Mouse (Mus musculus) intestine, embryonic 14.5 days (tissue): ENCODE data around the gene Slc27a1. TPM values are rescaled to one million over a fixed set of nuclear protein-coding genes. Genes with fewer than 3 reads are reported as not detected.
A peak's percentile ranks its signal among the peaks of the same experiment; 100 is the strongest.
"Not testable (repeated sequence)": the region's sequence is repeated elsewhere in the genome, so short reads cannot be mapped to it uniquely, and the experiment has no call there.

Experiments used
- ATAC-seq: fragments of 200-750 bp; cut with Nextera tagmentation; replicated peaks from 2 replicates; pipeline ENCODE4 v1.8.0; 2017; ENCODE audit warnings: low read depth, moderate number of reproducible peaks, moderate TSS enrichment, moderate library complexity; ENCODE audit not compliant: low FRiP score, low TSS enrichment
- DNase-seq: peaks from one replicate; pipeline ENCODE4 v3.0.0-alpha.2; 2018; ENCODE audit warnings: low spot score
- H3K27ac ChIP-seq: fragments of 300-500 bp; sonication (generic); 2 replicates; pipeline ENCODE4 v1.5.1; 2014; ENCODE audit warnings: low read depth, mild to moderate bottlenecking, control low read depth
- H3K27me3 ChIP-seq: fragments of 300-500 bp; sonication (generic); replicated peaks from 2 replicates; pipeline ENCODE4 v1.6.1; 2014; ENCODE audit warnings: low read length, control low read depth; ENCODE audit not compliant: control insufficient read depth, insufficient read depth
- H3K36me3 ChIP-seq: fragments of 300-500 bp; sonication (generic); 2 replicates; pipeline ENCODE4 v1.6.1; 2014; ENCODE audit warnings: low read length, control low read depth; ENCODE audit not compliant: control insufficient read depth, insufficient read depth
- H3K4me1 ChIP-seq: fragments of 300-500 bp; sonication (generic); replicated peaks from 2 replicates; pipeline ENCODE4 v1.6.1; 2014; ENCODE audit warnings: low read length, control low read depth, mixed read lengths; ENCODE audit not compliant: control insufficient read depth, insufficient read depth
- H3K4me2 ChIP-seq: fragments of 300-500 bp; sonication (generic); 2 replicates; pipeline ENCODE4 v1.6.1; 2014; ENCODE audit warnings: low read length
- H3K4me3 ChIP-seq: fragments of 300-500 bp; sonication (generic); 2 replicates; pipeline ENCODE4 v1.5.1; 2014; ENCODE audit warnings: low read depth, low read length, control low read depth, mixed read lengths
- H3K9ac ChIP-seq: fragments of 300-500 bp; sonication (generic); 2 replicates; pipeline ENCODE4 v1.6.1; 2014; ENCODE audit warnings: mild to moderate bottlenecking, low read length
- H3K9me3 ChIP-seq: fragments of 300-500 bp; sonication (generic); 2 replicates; pipeline ENCODE4 v1.6.1; 2016; ENCODE audit warnings: low read length, control low read depth; ENCODE audit not compliant: control insufficient read depth
- WGBS: fragments of 180-500 bp; shearing (Covaris S2); extraction: QIAGEN DNeasy Blood & Tissue Kit; methylation state at CpG from one replicate; pipeline ENCODE4 v1.1.7; 2014; 5-methylcytosine and 5-hydroxymethylcytosine counted together
- polyA plus RNA-seq: library from polyadenylated mRNA; unstranded; fragments of >200 nt; fragmentation: Nextera tagmentation; extraction: Ambion mirVana; gene quantifications from 2 replicates; pipeline ENCODE4 v1.2.1, GENCODE M21; 2014

Slc27a1 gene
- polyA plus RNA-seq, 1 experiment from 2014 or later: 15.8 TPM

GRCm38 (mm10) chr8:71530735-71531467 lies 37.8 kb upstream of the Slc27a1 start:
- not testable (repeated sequence) for DNase-seq, H3K4me1 ChIP-seq, H3K27ac ChIP-seq, H3K36me3 ChIP-seq, ATAC-seq, H3K9ac ChIP-seq, H3K4me2 ChIP-seq, H3K9me3 ChIP-seq, H3K4me3 ChIP-seq
- peaks cover 14% of the 10 kb centered on the region for H3K27me3 ChIP-seq
- 72% methylated on average over 5 of the region's 12 CpGs for WGBS

- Histone ChIP-seq H3K9ac (no peak overlapping the region), H3K4me3 (no peak overlapping the region), H3K9me3 (no peaks in the 10 kb centered on the region), H3K27ac (no peak overlapping the region), H3K4me2 (no peak overlapping the region), H3K27me3 (0 out of 2 replicates have a peak, but pooled peaks cover 3% of the 10 kb centered on the region), H3K36me3 (no peaks in the 10 kb centered on the region), H3K4me1 (peaks cover 5% of the 10 kb centered on the region)
- 33% methylated on average over 3 of the region's 3 CpGs for WGBS
- ATAC-seq (no peak), DNase-seq (no peak)
These were observed 34.3 kb upstream of the Slc27a1 start for GRCm38 (mm10) chr8:71534263-71534810.

DNA sequence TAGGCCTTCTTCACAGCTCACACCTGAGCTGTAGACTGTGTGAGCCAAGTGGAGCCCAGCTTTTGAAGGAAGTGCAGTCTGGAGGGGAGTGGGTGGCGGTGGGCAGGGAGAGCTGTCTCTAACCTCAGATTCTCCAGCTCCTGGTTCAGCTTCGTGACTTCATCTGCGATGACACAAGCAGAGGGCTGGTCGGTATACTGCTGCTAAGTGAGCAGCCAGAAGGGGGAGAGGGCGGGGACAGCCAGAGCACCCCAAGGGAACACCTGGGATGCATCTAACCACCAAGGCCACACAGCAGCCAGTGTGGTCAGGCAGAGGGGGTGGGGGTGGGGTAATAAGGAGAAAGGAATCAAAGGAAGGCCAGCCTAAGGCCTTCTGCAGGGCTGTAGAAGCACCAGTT lies 33.0 kb upstream of the Slc27a1 start:
- ATAC-seq: no peak
- 60% methylated on average over 5 of the region's 5 CpGs for WGBS

GRCm38 (mm10) chr8:71537028-71537867 lies 31.4 kb upstream of the Slc27a1 start, which contains the start of gene Bst2:
Gene Bst2 (minus strand): TSS chr8:71537456.
- WGBS: 4% methylated on average over 37 of the region's 37 CpGs
- H3K27ac ChIP-seq: peak within 1 kb of the TSS; percentile 76
- no peaks in the 10 kb centered on the region for H3K36me3 ChIP-seq
- ATAC-seq: peak; percentile 79
- DNase-seq: peak; percentile 88
- peaks cover 5% of the 10 kb centered on the region for H3K4me1 ChIP-seq
- H3K4me2 ChIP-seq: peak within 1 kb of the TSS; percentile 66
- H3K9me3 ChIP-seq: no peaks in the 10 kb centered on the region
- H3K4me3 ChIP-seq: peak within 1 kb of the TSS; percentile 47
- peak within 1 kb of the TSS; percentile 42 for H3K9ac ChIP-seq
- 0 out of 2 replicates have a peak, but pooled peaks cover 3% of the 10 kb centered on the region for H3K27me3 ChIP-seq

More for the DNA sequence above, 33.0 kb upstream of the Slc27a1 start:
- Histone ChIP-seq H3K36me3 (no peaks in the 10 kb centered on the region), H3K4me3 (no peak overlapping the region), H3K9ac (no peak overlapping the region), H3K4me2 (peak overlapping the region; percentile 66; the same call in 1 of the 2 replicates), H3K9me3 (no peaks in the 10 kb centered on the region), H3K27me3 (0 out of 2 replicates have a peak, but pooled peaks cover 3% of the 10 kb centered on the region), H3K27ac (no peak overlapping the region), H3K4me1 (peaks cover 5% of the 10 kb centered on the region)
- no peak for DNase-seq

GRCm38 (mm10) chr8:71542632-71543343 lies 25.9 kb upstream of the Slc27a1 start, which contains the start of gene Mvb12a:
Gene Mvb12a (plus strand): TSS chr8:71542922.
- H3K27ac ChIP-seq: 0 out of 2 replicates have a peak within 1 kb of the TSS, but pooled peaks have one; percentile 7
- WGBS: under 1% methylated on average over 55 of the region's 55 CpGs
- H3K27me3 ChIP-seq: no peaks in the 10 kb centered on the region
- DNase-seq (peak; percentile 92), ATAC-seq (peak; percentile 94)
- peak within 1 kb of the TSS; percentile 75 for H3K4me2 ChIP-seq
- peaks cover 20% of the 10 kb centered on the region for H3K36me3 ChIP-seq
- no peaks in the 10 kb centered on the region for H3K9me3 ChIP-seq
- peaks cover 10% of the 10 kb centered on the region for H3K4me1 ChIP-seq
- peak within 1 kb of the TSS; percentile 75 for H3K4me3 ChIP-seq
- H3K9ac ChIP-seq: peak within 1 kb of the TSS; percentile 61

- H3K9ac ChIP-seq: no peak overlapping the region
- no peak overlapping the region for H3K27ac ChIP-seq
- peaks cover 7% of the 10 kb centered on the region for H3K4me1 ChIP-seq
- peak overlapping the region; percentile 75 for H3K4me3 ChIP-seq
- 88% methylated on average over 9 of the region's 9 CpGs for WGBS
- no peak for ATAC-seq
- H3K27me3 ChIP-seq: no peaks in the 10 kb centered on the region
- H3K4me2 ChIP-seq: peak overlapping the region; percentile 75
- H3K9me3 ChIP-seq: no peaks in the 10 kb centered on the region
- no peak for DNase-seq
- peaks cover 28% of the 10 kb centered on the region for H3K36me3 ChIP-seq
These were observed 24.9 kb upstream of the Slc27a1 start for GRCm38 (mm10) chr8:71543755-71544154.

GRCm38 (mm10) chr8:71545053-71545452 lies 23.6 kb upstream of the Slc27a1 start:
- Histone ChIP-seq H3K27me3 (no peaks in the 10 kb centered on the region), H3K4me2 (no peak overlapping the region), H3K9me3 (no peaks in the 10 kb centered on the region), H3K4me3 (no peak overlapping the region), H3K36me3 (peaks cover 29% of the 10 kb centered on the region), H3K4me1 (peaks cover 7% of the 10 kb centered on the region), H3K27ac (no peak overlapping the region), H3K9ac (no peak overlapping the region)
- DNase-seq (no peak), ATAC-seq (no peak)
- 91% methylated on average over 11 of the region's 11 CpGs for WGBS

GRCm38 (mm10) chr8:71547590-71547989 lies 21.1 kb upstream of the Slc27a1 start:
- 84% methylated on average over 7 of the region's 7 CpGs for WGBS
- DNase-seq: no peak
- Histone ChIP-seq H3K4me1 (peaks cover 7% of the 10 kb centered on the region), H3K4me2 (no peak overlapping the region), H3K9me3 (no peaks in the 10 kb centered on the region), H3K9ac (no peak overlapping the region), H3K27me3 (no peaks in the 10 kb centered on the region), H3K36me3 (peaks cover 29% of the 10 kb centered on the region), H3K4me3 (no peak overlapping the region), H3K27ac (no peak overlapping the region)
- no peak for ATAC-seq
